Mouse (Mus musculus): ENCODE results near the gene Tbc1d15. TPM values are rescaled to one million over a fixed set of nuclear protein-coding genes. Genes with fewer than 3 reads are reported as not detected.

The Tbc1d15 gene
- total RNA-seq (2021) = 10 to 100 TPM; 35.6 to 39.4 TPM
- long read RNA-seq, experiment 1, transcript Tbc1d15-201 (17 exons, 3,752 nt) = major isoform, 31 of 39 reads
- long read RNA-seq, experiment 1, partial matches to known transcripts = 6 of 39 reads
- long read RNA-seq, experiment 1, other reads (novel, unspliced or antisense) = 2 of 39 reads
- long read RNA-seq, experiment 2, transcript Tbc1d15-201 (17 exons, 3,752 nt) = major isoform, 29 of 33 reads
- long read RNA-seq, experiment 2, partial matches to known transcripts = 2 of 33 reads
- long read RNA-seq, experiment 2, other reads (novel, unspliced or antisense) = 2 of 33 reads

- peak; percentile 98 for DNase-seq
- intact Hi-C loops (cut with DNase I; ENCODE audit: low total_unique reads) = loop anchor here (10.0 kb wide), 1 partner anchor 53 kb away; no protein-coding TSS in a partner anchor
These were observed at the start of gene Tbc1d15 for GRCm38 (mm10) chr10:115251088-115251934. TSS of gene Tbc1d15 (minus strand) at chr10:115251467.

GRCm38 (mm10) chr10:115298683-115299082 lies 47.4 kb upstream of the Tbc1d15 start:
- intact Hi-C loops (cut with DNase I; ENCODE audit: low total_unique reads) = no loop called here
- no peak for DNase-seq

GRCm38 (mm10) chr10:115297582-115297981 lies 46.3 kb upstream of the Tbc1d15 start:
- intact Hi-C loops (cut with DNase I; ENCODE audit: low total_unique reads) = no loop called here
- no peak for DNase-seq

- intact Hi-C loops (cut with DNase I; ENCODE audit: low total_unique reads) = no loop called here
- no peak for DNase-seq
These were observed 45.2 kb upstream of the Tbc1d15 start for GRCm38 (mm10) chr10:115296401-115296935.

GRCm38 (mm10) chr10:115295162-115295561 lies 43.9 kb upstream of the Tbc1d15 start:
- intact Hi-C loops (cut with DNase I; ENCODE audit: low total_unique reads) = no loop called here
- no peak for DNase-seq

- no peak for DNase-seq
- intact Hi-C loops (cut with DNase I; ENCODE audit: low total_unique reads) = no loop called here
These were observed 43.4 kb upstream of the Tbc1d15 start for GRCm38 (mm10) chr10:115294715-115295114.

GRCm38 (mm10) chr10:115293946-115294345 lies 42.7 kb upstream of the Tbc1d15 start:
- no peak for DNase-seq
- intact Hi-C loops (cut with DNase I; ENCODE audit: low total_unique reads) = no loop called here

GRCm38 (mm10) chr10:115290671-115291070 lies 39.4 kb upstream of the Tbc1d15 start:
- DNase-seq = no peak
- intact Hi-C loops (cut with DNase I; ENCODE audit: low total_unique reads) = no loop called here

- no peak for DNase-seq
- intact Hi-C loops (cut with DNase I; ENCODE audit: low total_unique reads) = no loop called here
These were observed 37.6 kb upstream of the Tbc1d15 start for GRCm38 (mm10) chr10:115288856-115289255.

- DNase-seq = no peak
- intact Hi-C loops (cut with DNase I; ENCODE audit: low total_unique reads) = no loop called here
These were observed 32.9 kb upstream of the Tbc1d15 start for GRCm38 (mm10) chr10:115284170-115284569.

GRCm38 (mm10) chr10:115281381-115281780 lies 30.1 kb upstream of the Tbc1d15 start:
- intact Hi-C loops (cut with DNase I; ENCODE audit: low total_unique reads) = no loop called here
- no peak for DNase-seq

- intact Hi-C loops (cut with DNase I; ENCODE audit: low total_unique reads) = no loop called here
- DNase-seq = no peak
These were observed 20.4 kb upstream of the Tbc1d15 start for GRCm38 (mm10) chr10:115271649-115272048.

GRCm38 (mm10) chr10:115270612-115271390 lies 19.5 kb upstream of the Tbc1d15 start:
- intact Hi-C loops (cut with DNase I; ENCODE audit: low total_unique reads) = no loop called here
- DNase-seq = no peak

- no peak for DNase-seq
- intact Hi-C loops (cut with DNase I; ENCODE audit: low total_unique reads) = no loop called here
These were observed 11.8 kb upstream of the Tbc1d15 start for GRCm38 (mm10) chr10:115262926-115263562.

- intact Hi-C loops (cut with DNase I; ENCODE audit: low total_unique reads) = no loop called here
These were observed 11.0 kb upstream of the Tbc1d15 start for GRCm38 (mm10) chr10:115262261-115262660.

GRCm38 (mm10) chr10:115261428-115261827 lies 10.2 kb upstream of the Tbc1d15 start:
- DNase-seq = no peak
- intact Hi-C loops (cut with DNase I; ENCODE audit: low total_unique reads) = no loop called here

More at GRCm38 (mm10) chr10:115262261-115262660, 11.0 kb upstream of the Tbc1d15 start:
- no peak for DNase-seq

GRCm38 (mm10) chr10:115256162-115256561 lies 4.9 kb upstream of the Tbc1d15 start:
- intact Hi-C loops (cut with DNase I; ENCODE audit: low total_unique reads) = loop anchor here (10.0 kb wide), 1 partner anchor 49 kb away; no protein-coding TSS in a partner anchor
- DNase-seq = no peak

GRCm38 (mm10) chr10:115253521-115253920 lies 2.3 kb upstream of the Tbc1d15 start:
- no peak for DNase-seq
- intact Hi-C loops (cut with DNase I; ENCODE audit: low total_unique reads) = loop anchor here (10.0 kb wide), 1 partner anchor 51 kb away; no protein-coding TSS in a partner anchor

GRCm38 (mm10) chr10:115252321-115252757 lies 1.1 kb upstream of the Tbc1d15 start:
- intact Hi-C loops (cut with DNase I; ENCODE audit: low total_unique reads) = loop anchor here (10.0 kb wide), 1 partner anchor 52 kb away; no protein-coding TSS in a partner anchor
- DNase-seq = no peak
